Mouse (Mus musculus) small intestine, adult 2 months (tissue): Measurements from ENCODE around the gene Eno2.

Source experiments
- CTCF ChIP-seq: fragments of 200-500 bp; IDR thresholded peaks from 2 replicates; pipeline ENCODE4 v1.5.1; 2012; ENCODE audit warnings: low read depth, mild to moderate bottlenecking, control low read depth, inconsistent platforms, low read length, moderate library complexity, mixed read lengths; ENCODE audit not compliant: insufficient replicate concordance, insufficient read length; ENCODE audit errors: extremely low read depth
- POLR2A ChIP-seq: fragments of 200-500 bp; IDR thresholded peaks from 2 replicates; pipeline ENCODE4 v1.6.1; 2012; ENCODE audit warnings: low read depth, mild to moderate bottlenecking, control low read depth, inconsistent platforms, low read length, moderate library complexity

DNA sequence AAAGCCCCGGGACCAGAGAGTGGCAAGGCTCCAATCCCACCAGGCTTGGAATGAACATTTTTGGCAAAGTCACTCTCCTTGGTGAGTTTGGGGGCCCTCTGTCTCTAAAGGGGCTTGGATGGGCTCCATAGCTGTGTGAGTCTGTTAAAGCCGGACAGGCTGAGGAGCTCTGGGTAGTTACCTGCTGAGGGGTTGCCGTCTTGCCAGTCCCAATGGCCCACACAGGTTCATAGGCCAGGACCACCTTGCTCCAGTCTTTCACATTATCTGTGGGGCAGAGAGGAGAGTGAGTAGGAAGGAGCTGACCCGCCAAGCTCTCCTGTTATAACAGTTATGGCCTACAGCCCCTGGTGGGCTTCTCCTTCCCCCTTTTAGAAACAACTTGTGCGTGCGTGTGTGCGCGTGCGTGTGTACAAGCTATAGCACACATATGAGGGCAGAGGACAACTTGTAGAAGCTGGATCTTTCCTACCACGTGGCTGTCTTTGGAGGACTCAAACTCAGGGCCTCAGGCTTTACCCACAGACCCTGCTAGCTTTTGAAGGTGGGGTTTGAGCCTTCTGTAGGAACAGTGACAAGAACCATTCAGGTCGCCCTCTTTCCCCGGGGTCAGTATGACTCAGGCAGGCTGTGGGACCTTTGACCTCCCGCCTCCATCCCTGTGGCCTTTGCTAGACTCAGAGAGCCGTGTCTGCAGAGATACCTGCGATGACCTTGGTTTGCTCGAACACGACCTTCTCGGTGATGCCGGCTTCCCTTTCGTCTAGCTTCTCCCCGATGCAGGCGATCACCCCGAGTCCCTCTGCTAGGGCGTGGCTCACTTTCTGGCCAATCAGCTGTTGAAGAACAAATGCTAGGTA lies 42.5 kb upstream of the Eno2 start:
- TF ChIP-seq POLR2A (no peak), CTCF (no peak)
